Mouse (Mus musculus): ENCODE measurements around the gene Cpsf4.
"Not testable (repeated sequence)": the region's sequence is repeated elsewhere in the genome, so short reads cannot be mapped to it uniquely, and the experiment has no call there.

Gene Cpsf4

DNA sequence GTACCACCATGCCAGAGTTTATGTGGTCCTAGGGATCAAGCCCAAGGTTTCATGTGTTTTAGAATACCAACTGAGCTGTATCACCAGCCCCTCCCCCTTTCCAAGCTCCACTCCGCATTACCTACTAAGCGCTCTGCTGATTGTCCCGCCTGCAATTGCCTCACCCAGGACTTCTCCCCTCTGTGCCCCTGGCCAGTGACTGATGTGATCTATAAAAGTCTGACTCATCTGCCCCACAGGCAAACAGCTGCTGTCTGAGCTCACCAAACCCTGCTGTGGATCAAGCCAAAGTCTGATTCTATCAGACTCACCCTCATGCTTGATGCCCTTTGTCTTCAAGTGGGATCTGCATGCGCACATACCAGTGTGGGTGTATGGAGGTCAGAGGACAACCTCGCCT, 55.8 kb downstream of the Cpsf4 start:
- peak; percentile 60 for DNase-seq (ENCODE audit: low spot score)

DNA sequence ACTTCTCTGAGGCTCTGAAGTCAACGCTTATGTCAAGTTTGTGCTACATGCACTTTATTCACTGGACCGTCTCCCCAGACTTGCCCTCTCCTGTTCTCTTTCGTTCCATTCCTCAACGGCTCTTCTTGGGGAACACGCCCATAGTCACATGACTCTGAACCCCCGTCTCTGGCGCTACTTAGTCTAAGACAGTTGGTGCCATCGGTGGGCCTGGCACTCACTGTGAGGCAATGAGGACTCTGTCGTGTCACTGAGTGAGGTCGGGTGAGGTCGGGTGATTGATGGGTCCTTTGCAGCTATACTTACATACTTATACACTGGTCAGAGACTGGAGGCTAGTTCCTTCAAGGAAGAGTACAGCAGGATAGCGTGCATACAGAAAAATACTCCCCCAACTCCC, 56.4 kb downstream of the Cpsf4 start:
- no peak for DNase-seq (ENCODE audit: low spot score)

DNA sequence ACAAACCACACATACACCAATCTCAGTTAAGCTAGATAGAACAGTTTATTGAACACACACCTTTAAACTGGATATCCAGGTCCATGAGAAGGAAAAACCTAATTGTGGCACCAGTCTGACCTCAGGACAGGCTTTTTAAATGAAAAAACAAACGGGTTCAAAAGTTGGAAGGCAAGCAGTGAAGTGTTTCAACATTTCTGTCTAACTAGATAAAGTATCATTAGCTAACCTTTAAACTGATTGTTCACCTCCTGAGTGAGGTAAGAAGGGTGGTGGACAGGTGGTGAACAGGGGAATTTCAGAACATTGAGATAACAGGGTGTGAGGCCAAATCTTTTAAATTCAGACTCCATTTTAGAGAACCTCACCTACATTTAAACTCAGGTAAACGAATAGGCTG, 59.4 kb downstream of the Cpsf4 start:
- no peak for DNase-seq (ENCODE audit: low spot score)

DNA sequence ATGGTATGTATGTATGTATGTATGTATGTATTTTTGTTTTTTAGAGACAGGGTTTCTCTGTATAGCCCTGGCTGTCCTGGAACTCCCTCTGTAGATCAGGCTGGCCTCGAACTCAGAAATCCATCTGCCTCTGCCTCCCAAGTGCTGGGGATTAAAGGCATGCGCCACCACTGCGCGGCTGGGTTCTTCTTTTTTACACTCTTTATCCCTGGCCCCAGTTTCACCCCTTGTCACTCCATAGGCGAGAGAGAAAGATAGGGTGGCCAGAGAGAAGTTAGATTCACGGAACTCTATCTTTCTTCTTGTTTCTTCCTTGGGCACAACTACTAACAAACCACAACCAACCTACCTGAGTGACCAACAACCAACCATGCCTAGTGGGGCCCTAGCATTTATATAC, 62.3 kb downstream of the Cpsf4 start:
- DNase-seq (ENCODE audit: low spot score): not testable (repeated sequence)

DNA sequence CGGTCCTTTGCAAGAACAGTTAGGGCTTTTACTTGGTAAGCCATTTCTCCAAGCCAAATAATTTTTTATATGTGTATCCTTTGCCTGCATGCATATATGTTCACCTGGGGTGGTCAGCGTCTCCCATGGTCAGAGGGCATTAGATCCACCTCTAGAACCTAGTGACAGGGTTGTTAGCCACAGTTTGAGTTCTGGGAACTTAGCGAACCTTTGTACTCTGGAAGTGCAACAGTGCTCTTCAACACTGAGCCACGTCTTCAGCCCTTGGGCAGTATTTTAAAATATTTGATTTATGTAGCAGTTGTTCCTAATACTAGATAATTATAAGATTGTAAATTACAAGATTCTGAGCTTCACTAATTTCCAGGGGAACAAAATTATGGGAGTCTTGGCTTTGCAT, 63.6 kb downstream of the Cpsf4 start:
- peak; percentile 40 for DNase-seq (ENCODE audit: low spot score)

DNA sequence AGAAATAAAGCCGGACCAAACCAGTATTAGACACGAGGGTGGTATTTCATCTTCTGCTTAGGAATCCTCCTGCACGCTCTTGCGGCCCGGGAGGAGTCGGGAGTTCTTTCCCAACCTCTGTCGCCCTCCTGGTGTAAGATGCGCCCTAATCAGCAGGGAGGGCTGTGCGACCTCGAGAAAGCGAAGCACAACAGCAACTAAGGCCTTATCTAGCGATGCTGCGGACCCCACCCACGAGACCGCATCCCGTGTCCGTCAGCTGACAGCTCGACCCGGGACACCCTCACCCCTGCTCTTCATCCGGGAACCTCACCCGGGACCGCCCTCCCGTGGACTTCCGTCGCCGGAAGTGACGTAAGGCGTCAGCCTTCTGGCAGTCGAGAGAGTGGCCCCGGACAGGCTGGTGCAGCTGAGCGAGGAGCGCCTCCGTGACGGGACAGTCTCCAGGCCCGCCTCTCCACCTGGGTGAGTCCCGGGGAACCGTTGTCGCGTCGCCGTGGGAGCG, 64.4 kb downstream of the Cpsf4 start, which contains the start of gene Zfp655:
Gene Zfp655 (plus strand): TSS at position 349 of the 505 bp plus-strand sequence.
- peak; percentile 98 for DNase-seq (ENCODE audit: low spot score)
